Mouse (Mus musculus) Patski (cell line): ENCODE data around the gene Cherp. TPM values are rescaled to one million over a fixed set of nuclear protein-coding genes. Genes with fewer than 3 reads are reported as not detected.

Source experiments
- ATAC-seq: fragments of 100-300 bp; one replicate; pipeline ENCODE4 v1.8.0; 2021
- CTCF ChIA-PET: fragments of 350-600 bp; sonication (Branson Sonifier 250); formaldehyde crosslinking; loops from one replicate; lab custom pipeline; 2022; ENCODE audit warnings: inconsistent platforms; lab: Charles Lee
- POLR2A ChIA-PET: fragments of 350-600 bp; sonication (Branson Sonifier 250); formaldehyde crosslinking; loops from one replicate; lab custom pipeline; 2022; ENCODE audit warnings: antibody characterized with exemption, inconsistent platforms; lab: Charles Lee
- DNase-seq: peaks from one replicate; pipeline ENCODE4 v3.0.0-alpha.2; 2011; ENCODE audit warnings: low read depth, low spot score
- H3K27me3 ChIP-seq: fragments of 371-371 bp; one replicate; pipeline ENCODE4 v1.5.1; 2021
- CTCF ChIP-seq: fragments of 100-300 bp; IDR thresholded peaks from one replicate; pipeline ENCODE4 v1.5.1; 2021
- in situ Hi-C: fragments of 300-500 bp; cut with MboI; formaldehyde crosslinking; loops from 3 replicates; pipeline ENCODE4 v1.11.1; 2018; ENCODE audit warnings: low pct_unique_long_range_greater_than_20kb, mixed read lengths
- polyA plus RNA-seq: library from polyadenylated mRNA; unstranded; gene quantifications from one replicate; pipeline ENCODE4 v1.2.3, GENCODE M21; 2021

The Cherp gene
- polyA plus RNA-seq, 1 experiment from 2014 or later = 61.6 TPM

DNA sequence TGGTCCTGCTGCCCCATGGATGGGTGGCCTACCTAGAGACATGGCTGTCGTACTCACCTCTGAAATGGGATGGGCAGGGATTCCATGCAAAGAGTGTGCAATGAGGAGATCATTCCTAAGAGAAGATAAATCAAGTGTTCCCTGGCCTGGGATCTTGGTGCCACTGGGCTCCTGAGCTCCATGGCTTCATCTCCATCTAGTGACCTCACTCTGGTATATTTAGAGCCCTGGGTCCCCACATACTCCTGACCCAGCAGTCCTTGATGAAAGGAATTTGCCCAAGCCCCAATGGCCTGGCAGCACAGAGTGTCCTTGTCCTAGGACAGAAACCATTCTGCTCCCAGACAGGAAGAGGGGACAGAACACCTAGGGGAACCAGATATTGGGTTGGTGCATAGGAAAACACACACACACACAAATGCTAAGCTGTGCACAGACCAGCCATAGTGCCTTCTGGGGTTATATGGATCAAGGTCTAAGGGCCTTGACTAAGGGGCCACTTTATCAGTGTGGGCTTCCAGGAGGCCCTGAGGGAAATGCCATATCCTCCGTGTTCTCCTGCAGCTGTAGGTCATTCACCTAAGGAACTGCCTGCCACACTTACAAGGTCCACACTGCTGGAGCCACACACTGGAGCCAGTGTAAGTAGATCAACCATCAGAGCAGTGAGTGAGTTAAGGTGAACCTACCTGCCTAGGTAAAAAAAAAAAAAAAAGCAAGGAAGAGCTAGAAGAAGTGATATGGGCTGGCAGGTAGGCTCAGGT lies 24.7 kb upstream of the Cherp start:
- no peak for TF ChIP-seq CTCF
- ChIA-PET CTCF (interaction anchor here (1.0 kb wide), 1 partner anchor 19 kb away, joined by 3 read pairs; no protein-coding TSS in a partner anchor), POLR2A (interaction anchor here (0.6 kb wide), 1 partner anchor 11 kb away, joined by 3 read pairs; no protein-coding TSS in a partner anchor)
- in situ Hi-C loops = loop anchor here (5.0 kb wide), 1 partner anchor 48 kb away; the partner anchor contains the start of gene Med26
- no peaks in the 10 kb centered on the region for H3K27me3 ChIP-seq
- ATAC-seq (no peak), DNase-seq (no peak)

DNA sequence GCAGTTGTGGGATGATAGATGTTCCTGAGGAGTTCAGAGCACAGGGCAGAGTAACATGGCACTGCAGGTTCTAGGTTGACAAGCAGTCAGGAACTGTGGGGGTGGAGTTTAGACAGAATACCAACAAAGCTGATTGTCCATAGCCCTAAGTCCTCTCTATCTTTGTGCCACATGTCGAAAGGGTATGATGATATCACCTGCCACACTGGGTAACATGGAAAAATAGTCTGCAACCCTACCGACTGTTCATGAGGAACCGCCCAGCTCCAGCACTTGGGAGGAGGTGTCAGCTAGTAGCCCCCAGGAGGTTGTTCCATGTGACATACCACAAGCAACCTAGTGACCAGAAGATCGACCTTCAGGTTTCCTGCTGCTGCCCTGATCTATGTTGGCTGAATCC lies 23.5 kb upstream of the Cherp start:
- H3K27me3 ChIP-seq = no peaks in the 10 kb centered on the region
- DNase-seq (no peak), ATAC-seq (no peak)
- ChIA-PET CTCF (interaction anchor here (0.8 to 1.1 kb wide), 3 partner anchors 14 to 63 kb away, joined by 3 read pairs; no protein-coding TSS in a partner anchor), POLR2A (interaction anchor here (1.0 kb wide), 1 partner anchor 8 kb away, joined by 4 read pairs; no protein-coding TSS in a partner anchor)
- in situ Hi-C loops = loop anchor here (5.0 kb wide), 1 partner anchor 49 kb away; the partner anchor contains the start of gene Med26
- no peak for TF ChIP-seq CTCF

DNA sequence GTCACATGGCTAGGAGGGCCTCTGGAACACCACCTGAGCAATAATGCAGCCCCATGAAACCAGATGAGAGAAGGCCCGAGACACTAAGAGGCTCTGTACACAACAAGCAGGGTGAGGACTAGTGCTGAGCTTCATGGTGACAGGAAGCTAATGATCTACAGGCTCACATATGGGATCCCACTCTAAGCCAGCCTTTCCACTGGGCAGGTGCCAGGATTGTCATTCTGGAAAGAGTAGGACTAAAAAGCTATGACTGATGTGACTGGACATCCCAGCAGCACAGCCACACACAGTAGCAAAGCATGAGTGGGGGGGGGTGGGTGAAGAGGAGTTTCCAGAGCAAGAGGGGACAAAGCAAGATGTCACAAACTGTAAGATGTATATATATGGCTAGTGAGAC lies 22.9 kb upstream of the Cherp start:
- no peaks in the 10 kb centered on the region for H3K27me3 ChIP-seq
- DNase-seq = no peak
- CTCF ChIA-PET = interaction anchor here (1.0 to 1.1 kb wide), 2 partner anchors 14 to 63 kb away, joined by 3 read pairs; no protein-coding TSS in a partner anchor
- POLR2A ChIA-PET = interaction anchor here (1.0 kb wide), 1 partner anchor 9 kb away, joined by 4 read pairs; no protein-coding TSS in a partner anchor
- in situ Hi-C loops = loop anchor here (5.0 kb wide), 1 partner anchor 49 kb away; the partner anchor contains the start of gene Med26
- no peak for TF ChIP-seq CTCF
- no peak for ATAC-seq

DNA sequence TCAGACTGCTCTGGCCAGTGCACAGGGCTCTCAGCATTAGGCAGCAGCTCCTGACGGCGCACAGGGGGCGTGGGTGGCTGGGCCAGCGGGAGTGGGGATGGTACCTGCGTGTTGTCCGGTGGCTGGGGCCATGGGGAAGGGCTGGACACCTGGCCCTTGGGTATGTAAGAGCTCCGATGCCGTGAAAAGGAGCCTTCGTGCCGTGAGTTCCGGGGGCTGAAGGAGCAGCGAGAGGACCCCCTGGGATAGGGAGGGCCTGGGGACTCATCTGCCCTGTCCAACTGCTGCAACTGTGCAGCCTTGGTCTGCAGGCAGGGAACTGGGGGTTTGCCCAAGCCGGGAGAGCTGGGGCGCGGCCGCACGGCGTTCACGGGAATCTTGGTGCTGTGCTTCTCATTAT lies 21.2 kb upstream of the Cherp start:
- ATAC-seq = no peak
- no peak for DNase-seq
- POLR2A ChIA-PET = interaction anchor here (0.7 to 1.2 kb wide), 2 partner anchors 16 to 22 kb away, joined by 3 to 4 read pairs; partner anchors contain the start of gene Cherp
- in situ Hi-C loops = loop anchor here (5.0 kb wide), 1 partner anchor 51 kb away; the partner anchor contains the start of gene Med26
- no peaks in the 10 kb centered on the region for H3K27me3 ChIP-seq
- CTCF ChIA-PET = interaction anchor here (1.1 kb wide), 1 partner anchor 53 kb away, joined by 3 read pairs; no protein-coding TSS in a partner anchor
- no peak for TF ChIP-seq CTCF

DNA sequence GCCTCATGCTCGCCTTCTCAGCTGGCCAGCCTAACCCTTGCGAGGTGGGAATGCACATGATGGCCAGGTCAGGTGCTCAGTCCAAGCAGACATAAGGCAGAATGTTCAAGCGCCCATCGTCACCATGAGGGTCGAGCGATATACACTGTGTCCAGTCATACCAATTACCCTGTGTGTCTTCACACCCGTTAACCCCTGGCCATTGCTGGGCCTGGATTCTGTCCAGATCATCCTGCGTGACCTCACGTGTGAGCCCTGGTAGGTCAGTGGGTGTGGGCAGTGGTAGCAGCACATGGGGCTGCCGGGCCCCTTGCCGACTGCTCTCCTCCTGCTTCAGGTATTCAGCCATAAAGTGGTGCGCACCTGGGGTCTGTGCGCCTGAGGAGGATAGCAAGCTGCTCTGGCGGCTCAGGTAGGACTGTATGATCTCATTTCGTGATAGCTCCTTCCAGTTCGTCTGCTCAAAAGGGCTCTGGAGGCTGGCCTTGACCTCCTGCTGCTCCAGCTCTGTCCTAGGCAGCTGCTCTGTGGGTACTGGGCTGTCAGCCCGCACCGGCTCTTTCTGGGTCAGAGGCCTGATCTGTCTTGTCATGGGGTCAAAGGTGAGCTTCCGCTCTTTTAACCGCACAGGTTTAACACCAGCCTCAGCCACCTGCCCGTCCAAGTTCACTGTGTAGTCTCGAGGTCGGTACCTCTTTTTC lies 20.5 kb upstream of the Cherp start:
- DNase-seq = no peak
- POLR2A ChIA-PET = interaction anchor here (1.2 kb wide), 1 partner anchor 21 kb away, joined by 4 read pairs; the partner anchor contains the start of gene Cherp
- ATAC-seq = no peak
- CTCF ChIA-PET = interaction anchor here (1.1 kb wide), 1 partner anchor 54 kb away, joined by 3 read pairs; no protein-coding TSS in a partner anchor
- no peaks in the 10 kb centered on the region for H3K27me3 ChIP-seq
- in situ Hi-C loops = loop anchor here (5.0 kb wide), 1 partner anchor 52 kb away; the partner anchor contains the start of gene Med26
- TF ChIP-seq CTCF = no peak

DNA sequence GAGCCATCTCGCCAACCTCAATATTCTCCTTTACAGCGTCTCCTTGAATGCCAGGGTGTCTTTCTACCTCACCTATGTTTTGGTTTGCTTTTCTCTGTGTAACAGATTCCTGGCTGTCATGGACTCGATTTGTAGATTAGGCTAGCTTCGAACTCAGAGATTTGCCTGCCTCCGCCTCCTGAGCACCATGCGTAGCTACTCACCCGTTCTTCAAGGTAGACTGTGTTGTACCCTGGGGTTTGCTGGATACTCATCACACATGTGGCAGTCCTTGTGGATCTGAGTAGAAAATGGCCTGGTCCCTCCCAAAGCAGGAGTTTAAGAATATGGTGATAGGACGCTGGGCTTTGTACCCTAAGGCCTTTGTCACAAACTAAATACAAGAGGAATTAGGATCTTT lies 18.4 kb upstream of the Cherp start:
- ATAC-seq = no peak
- no peak for DNase-seq
- ChIA-PET CTCF (no interaction called here), POLR2A (no interaction called here)
- no peaks in the 10 kb centered on the region for H3K27me3 ChIP-seq
- in situ Hi-C loops = no loop called here
- no peak for TF ChIP-seq CTCF

DNA sequence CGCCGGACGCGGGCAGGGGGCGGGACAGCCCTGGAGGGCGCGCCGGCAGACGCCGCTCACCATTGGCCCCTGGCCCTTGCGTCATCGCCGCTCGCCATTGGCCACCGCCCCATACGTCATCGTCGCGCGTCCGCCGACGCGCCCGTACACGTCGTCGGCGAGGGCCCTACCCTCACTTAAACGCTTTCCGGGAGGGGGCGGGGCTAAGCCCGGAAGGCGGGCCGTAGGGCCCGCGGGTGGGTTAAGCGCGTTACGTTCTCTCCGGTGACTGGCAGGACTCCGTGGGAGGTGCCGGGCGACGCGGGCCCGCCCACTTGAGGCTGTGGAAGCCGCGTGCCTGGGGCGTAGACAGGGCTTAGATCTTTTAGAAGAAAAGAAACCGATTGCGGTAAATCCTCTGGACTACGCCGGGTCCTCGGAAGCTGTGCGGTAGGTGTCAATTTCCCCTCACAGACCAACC lies 17.6 kb upstream of the Cherp start:
- in situ Hi-C loops = no loop called here
- no peak for TF ChIP-seq CTCF
- CTCF ChIA-PET = no interaction called here
- H3K27me3 ChIP-seq = no peaks in the 10 kb centered on the region
- DNase-seq = peak; percentile 83
- ATAC-seq = peak; percentile 93
- POLR2A ChIA-PET = no interaction called here

DNA sequence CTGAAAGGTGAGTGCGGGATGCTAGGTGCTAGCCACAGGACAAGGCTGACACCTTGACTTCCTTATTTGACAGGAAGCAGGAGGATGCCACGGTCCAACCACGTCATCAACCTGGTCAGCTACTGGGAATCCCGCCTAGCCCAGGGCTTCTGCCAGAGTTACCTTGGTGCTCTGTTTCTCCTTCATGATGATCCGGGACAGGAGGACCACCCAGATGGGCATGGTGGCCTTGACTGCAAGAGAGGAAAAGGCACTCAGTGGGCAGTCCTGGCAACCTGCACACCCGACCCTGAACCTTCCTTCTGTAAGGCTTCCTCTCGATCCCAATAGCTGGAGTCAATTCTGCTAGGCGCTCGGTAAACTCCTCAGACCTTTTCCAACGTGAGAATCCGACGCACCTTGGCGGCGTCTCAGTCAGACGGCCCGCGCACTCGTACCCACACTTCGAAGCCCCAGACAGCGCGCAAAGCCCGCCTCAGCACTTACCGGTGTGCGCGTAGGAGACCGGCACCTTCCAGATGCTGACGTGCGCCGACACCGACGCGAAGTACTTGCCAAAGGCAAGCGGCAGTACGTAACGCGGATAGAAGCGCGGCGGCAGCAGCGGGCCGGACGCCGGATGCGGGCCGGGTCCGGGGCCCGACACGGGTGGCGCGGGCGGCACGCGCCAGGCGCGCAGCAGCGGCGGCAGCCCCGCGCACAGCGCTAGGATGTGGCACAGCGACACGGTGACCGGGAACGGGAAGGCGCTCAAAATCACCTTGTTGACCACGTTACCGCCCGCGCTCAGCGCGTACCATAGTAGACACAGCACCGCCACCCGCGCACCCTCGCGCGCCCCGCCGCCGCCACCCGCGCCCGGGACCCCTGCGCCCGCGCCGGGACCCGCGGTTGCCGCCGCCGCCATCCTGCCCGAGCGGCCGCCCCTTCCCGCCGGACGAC lies 16.9 kb upstream of the Cherp start, which contains the start of gene Slc35e1:
Gene Slc35e1 (minus strand): TSS at position 935 of the 942 bp plus-strand sequence.
- DNase-seq (no peak), ATAC-seq (peak; percentile 26)
- H3K27me3 ChIP-seq = no peaks in the 10 kb centered on the region
- no peak for TF ChIP-seq CTCF
- in situ Hi-C loops = no loop called here
- CTCF ChIA-PET = no interaction called here
- POLR2A ChIA-PET = no interaction called here

DNA sequence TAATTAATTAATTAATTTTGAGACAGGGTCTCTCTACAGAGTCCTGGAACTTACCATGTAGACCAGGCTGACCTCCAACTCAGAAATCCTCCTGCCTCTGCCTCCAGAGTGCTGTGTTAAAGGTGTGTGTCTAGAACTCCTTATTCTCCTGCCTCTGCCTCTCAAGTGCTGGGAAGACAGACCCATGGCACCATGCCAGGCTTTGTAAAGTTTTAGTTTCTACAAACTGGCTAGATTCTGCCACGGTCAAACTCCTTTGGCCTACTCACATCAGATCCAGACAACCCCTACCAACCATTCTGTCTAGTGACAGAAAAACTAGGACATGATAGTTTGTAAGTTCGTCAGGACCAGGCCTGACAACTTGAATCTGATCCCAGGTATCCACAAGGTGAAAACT lies 16.0 kb upstream of the Cherp start:
- CTCF ChIA-PET = no interaction called here
- in situ Hi-C loops = no loop called here
- H3K27me3 ChIP-seq = no peaks in the 10 kb centered on the region
- POLR2A ChIA-PET = no interaction called here
- TF ChIP-seq CTCF = no peak
- DNase-seq (no peak), ATAC-seq (no peak)
